Mouse (Mus musculus) mature B cell (primary cell): ENCODE data around the gene Ndp.

Source experiments
- in situ Hi-C: fragments of 300-500 bp; cut with MboI; formaldehyde crosslinking; loops from 2 replicates; pipeline ENCODE4 v1.14.3; 2019

Gene Ndp

DNA sequence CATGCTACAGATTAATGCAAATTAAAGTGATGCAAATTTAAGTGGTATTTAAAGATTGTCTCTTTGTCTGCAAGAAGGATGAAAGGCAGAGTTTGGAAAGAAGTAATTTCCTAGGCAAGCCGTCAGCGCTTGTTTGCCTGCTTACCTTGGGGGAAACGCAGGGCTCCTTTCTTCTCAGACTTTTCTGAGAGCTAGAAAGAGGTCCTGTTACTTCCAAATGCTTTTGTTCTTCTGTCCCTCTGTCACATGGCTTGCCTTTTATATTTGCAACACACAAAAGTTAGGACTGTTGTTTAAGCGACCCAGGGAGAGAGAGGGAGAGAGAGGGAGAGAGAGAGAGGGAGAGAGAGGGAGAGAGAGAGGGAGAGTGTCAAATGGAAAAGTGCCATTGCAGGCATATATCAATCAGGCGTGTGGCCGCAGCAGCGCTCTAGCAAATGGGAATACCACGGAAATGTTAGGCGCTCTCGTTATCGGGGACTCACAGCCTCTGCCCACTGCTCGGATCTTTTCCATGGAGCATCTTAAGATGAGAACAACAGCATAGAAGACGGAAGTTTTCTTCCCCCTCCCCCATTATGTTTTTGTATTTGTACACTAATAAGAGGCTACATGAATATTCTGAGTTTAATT, at the start of gene Ndp:
TSS of gene Ndp (minus strand) at position 534 of the 633 bp plus-strand sequence.
- in situ Hi-C loops: no loop called here

- in situ Hi-C loops: no loop called here
Observed at GRCm38 (mm10) chrX:16954767-16955166, 43.2 kb upstream of the Ndp start.

DNA sequence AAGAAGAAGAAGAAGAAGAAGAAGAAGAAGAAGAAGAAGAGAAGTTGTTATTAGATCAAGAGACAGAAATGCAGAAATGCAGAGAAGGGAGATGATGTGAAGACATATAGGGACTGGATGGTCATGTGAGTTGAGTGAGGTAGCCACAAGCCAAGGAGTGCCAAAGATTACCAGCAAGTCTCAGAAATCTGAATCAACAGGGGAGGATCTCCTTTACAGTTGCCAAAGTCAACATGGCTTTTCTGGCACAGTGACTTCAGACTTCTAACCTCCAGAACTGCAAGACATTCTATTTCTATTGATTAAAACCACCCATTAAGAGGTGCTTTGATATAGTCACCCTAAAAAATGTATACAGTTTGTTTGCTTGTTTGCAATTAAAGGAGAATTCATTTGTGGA, 6.4 kb upstream of the Ndp start:
- in situ Hi-C loops: no loop called here

GRCm38 (mm10) chrX:16913118-16913517, 1.5 kb upstream of the Ndp start:
- in situ Hi-C loops: no loop called here

DNA sequence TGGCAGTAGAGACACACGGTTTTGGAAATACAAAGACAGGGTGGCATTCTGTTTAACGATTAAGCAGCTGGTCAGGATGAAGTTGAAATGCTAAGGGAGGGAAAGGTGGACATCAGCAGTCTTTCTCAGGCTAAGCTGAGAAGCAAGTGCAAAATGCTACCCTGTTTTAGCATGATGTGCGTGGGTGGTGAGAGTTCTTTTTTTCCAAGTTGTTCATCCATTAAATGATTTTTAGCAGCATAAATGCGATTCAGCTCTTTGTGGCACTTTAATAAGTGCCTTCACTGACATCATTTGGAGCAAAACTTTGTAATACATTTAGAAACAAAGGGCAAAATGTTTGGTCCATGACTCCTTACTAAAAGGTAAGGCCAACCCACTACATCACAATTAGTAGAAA, 337 bp upstream of the Ndp start:
- in situ Hi-C loops: no loop called here

DNA sequence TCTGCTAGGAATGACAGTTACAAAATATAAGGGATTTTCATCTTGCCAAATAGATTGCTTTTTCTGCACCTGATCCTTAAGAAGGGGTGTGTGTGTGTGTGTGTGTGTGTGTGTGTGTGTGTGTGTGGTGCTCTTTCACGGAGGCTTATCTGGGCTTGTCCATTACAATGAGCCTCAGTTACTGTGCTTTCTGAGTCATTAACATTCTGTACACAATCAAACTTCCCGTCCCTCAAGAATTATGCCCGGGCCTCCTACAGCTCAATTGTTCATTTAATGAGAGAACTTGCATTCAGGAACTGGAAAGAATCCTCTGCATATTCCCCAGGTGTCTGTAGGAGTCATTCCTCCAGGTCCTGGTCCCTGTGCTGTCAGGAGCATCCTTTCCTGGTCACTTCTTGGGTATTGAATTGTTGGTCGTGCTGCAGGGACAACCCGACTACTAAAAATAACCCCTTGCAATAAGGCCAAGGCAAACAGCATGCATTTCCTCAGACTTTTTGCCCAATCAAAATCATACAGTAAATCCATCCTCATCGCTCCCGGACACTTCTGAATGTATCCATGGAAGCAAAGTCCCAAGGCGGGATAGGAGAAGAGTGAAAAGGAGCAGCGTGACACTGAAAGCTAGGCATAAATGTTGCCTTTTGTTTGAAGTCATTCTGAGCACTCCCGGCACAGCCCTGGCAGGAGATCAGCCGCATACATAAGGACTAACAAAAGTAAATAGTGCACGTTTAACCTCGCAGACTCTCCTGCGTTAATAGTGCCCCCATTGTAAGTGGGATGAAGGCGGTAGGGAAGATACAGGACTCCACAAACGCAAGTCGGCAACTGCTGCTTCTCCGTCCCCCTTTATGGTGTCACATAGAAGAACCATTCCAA, 1.1 kb downstream of the Ndp start:
- in situ Hi-C loops: no loop called here

GRCm38 (mm10) chrX:16908652-16909051, 2.9 kb downstream of the Ndp start:
- in situ Hi-C loops: no loop called here

- in situ Hi-C loops: no loop called here
Observed at GRCm38 (mm10) chrX:16907554-16907953, 4.0 kb downstream of the Ndp start.

DNA sequence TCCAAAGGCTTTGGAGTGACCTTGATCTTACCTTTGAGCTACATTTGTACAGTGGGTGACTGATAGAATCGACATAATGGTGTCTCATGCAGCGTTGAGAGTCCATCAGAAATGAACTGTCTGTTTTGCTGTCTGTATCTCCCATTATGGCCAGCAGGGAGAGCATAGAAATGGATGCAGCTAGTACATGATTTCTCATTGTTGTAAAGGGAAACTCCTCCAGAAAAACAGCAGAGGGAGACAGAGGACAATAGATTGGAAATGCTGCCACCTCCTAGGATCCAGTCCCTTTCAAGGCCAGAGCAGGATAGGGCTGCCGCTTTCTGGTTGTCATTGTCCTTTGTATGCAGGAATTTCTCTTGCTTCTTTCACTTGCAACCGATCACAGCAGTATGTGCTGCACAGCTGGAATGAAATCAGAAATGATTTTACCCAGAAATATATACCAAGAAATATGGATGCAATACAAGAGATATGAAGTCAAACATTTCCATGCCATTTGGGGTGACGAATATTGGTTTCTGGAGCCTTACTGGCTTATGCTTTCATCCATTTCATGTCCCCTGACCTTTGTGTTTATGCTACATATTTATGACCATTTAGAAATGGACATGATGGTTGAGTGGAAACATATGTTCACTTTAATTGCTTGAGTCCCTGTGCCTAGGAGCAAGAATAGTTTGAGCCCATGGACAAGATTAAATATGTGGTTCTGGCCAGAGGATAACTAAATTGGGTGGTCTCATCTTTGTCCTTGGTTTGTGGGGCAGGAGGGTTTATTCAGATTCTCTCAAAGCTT, 17.0 kb downstream of the Ndp start:
- in situ Hi-C loops: no loop called here

DNA sequence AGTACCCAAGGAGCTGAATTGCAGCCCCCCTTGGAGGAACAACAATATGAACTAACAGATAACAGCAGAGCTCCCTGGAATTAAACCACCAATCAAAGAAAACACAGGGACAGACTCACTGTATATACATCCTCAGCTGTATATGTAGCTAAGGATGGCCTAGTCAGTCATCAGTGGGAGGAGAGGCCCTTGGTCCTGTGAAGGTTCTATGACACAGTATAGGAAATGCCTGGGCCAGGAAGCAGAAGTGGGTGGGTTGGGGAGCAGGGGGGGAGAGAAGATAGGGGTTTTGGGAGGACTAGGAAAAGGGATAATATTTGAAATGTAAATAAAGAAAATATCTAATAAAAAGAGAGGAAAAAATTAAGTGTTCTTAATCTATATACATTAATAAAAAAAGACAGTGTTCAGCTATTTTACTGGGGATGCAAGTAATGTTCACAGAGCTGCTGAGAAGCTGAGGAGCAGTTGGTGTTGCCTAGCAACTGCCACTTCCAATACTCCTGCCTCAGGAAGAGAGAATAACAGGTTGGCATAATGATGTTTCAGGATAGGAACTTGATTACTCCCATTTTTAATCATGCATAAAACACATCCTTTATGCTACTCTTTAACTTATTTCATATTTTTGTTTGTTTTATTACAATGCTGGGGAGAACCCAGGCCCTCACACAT, 43.8 kb downstream of the Ndp start:
- in situ Hi-C loops: no loop called here

GRCm38 (mm10) chrX:16860244-16860643, 51.3 kb downstream of the Ndp start:
- in situ Hi-C loops: no loop called here

DNA sequence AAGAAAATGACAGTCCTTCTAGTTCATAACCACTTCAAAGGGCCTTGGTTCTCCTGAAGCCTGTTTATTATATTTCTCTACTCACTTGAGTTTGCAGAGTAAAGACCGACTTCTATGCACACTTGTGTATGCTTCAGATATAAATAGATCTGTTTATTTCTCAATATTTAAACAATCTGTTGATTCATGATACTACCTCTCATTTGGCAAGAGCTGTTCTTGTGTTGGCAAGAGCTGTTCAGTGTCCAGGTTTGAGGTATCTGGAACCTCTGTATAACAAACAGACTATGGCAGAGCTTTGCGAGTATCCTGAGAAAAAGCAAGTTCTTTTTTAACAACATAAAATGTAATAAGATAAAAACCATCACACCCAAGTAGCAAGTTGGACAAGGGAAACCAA, 65.5 kb downstream of the Ndp start:
- in situ Hi-C loops: no loop called here

GRCm38 (mm10) chrX:16841443-16841842, 70.1 kb downstream of the Ndp start:
- in situ Hi-C loops: no loop called here

DNA sequence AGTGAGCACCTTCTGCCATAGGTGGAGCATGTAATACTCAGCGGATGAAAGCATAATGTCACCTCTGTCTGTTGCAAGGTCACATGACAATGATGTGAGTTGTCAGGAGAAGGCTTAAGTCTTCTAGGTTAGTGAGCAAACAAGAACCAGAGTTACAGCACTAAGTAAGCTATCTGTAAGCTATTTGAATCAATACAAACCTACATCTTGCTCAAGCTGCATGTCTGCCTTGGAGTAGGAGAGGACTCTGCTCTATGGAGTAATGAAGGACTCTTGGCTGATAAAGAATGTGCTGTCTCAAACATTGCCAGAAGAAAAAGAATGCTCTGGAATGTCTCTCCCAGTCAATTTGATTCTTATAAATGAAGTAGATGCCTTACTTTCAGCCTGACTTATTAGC, 74.3 kb downstream of the Ndp start:
- in situ Hi-C loops: no loop called here

DNA sequence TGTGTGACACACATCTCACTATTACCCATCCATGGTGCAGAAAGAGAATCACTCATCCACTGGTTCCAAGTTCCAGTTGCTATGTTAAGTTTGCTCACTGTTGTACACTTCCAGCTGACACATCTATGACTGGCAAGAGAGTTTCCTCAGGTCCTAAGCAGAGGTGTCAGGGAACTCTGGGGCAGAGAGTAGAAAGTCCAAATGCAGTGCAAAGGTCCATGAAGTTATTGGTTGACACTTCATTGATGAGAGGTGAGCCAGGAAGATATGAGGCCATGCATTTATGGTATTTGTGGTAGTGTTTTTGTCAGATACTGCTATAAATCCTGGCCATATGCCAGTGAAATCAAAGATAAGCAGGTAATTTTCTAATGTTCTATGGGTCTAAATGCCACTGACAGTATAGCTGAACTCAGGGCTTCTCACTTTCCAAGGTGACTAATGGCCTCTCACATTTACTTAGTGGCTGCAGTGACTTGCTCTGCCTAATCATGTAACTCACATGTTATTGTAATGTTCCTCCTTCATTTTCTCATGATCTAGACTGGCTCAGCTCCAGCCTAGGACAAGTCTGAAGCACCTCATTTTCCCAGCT, 75.0 kb downstream of the Ndp start:
- in situ Hi-C loops: no loop called here
